Mouse (Mus musculus) CD8-positive naive resting alpha-beta T cell, adult 2 months (primary cell): ENCODE results near the gene Stoml3.

Source experiments
- DNase-seq, 2 experiments: peaks; one replicate each; pipeline ENCODE4 v3.0.0; 2022; ENCODE audit warnings: low read depth in 2 of 2, low spot score in 2 of 2

Stoml3 gene

DNA sequence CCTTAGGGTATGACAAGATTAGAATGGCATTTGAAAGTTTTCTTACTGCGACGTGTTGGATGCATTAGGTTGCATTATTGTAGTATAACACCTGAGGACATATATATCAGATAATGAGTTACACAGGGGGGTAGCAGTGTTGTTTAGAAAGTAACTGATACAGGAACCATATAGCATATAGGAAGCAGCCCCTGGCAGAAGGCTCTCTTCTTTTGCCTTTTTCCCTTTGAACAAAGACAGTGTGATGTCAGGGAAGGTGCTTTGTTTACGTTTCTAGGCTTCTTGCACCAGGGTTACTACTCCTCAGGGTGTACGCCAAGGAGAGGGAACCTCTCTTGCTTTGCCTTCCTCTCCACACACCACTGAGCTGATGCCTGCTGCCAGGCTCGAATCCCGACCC, at the start of gene Stoml3:
Stoml3 (plus strand) TSS at position 301 of the 400 bp plus-strand sequence.
- DNase-seq = no peak

DNA sequence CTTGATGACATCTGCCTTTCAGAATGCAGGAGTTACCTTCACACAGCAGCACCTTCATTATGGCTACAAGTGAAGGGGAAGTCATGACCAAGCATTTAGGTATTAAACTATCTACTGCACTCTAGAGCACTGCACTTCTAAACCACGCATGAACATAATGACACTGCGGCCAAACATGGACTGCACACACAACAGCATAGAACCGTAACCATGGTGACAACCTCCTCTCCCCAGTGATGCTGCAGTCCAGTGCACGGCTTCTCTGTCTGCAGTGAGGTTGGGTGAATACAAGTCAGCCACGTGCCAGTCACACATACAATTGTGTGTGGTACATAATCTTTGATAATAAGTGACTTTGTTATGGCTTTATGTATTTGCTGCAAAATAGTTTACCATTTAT, 42.9 kb upstream of the Stoml3 start:
- no peak for DNase-seq

DNA sequence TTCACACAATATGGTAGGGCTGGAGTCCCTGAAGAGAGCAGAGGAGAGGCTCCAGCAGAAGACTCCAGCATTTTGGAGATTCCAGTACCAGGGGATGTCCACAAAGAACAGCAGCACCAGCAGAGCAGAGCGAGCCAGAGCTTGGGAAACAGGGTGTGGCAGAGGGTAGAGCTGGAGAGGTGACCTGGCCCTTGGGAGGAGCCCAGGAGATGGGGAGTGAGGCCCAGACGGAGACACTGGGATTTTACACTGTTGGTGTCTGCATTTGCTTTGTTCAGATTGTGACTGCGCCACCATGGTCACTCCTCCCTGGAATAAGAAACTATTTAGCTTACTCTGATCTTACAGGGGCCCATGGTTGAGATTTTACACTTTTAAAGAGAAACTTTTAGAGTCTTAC, 41.7 kb upstream of the Stoml3 start:
- no peak for DNase-seq

DNA sequence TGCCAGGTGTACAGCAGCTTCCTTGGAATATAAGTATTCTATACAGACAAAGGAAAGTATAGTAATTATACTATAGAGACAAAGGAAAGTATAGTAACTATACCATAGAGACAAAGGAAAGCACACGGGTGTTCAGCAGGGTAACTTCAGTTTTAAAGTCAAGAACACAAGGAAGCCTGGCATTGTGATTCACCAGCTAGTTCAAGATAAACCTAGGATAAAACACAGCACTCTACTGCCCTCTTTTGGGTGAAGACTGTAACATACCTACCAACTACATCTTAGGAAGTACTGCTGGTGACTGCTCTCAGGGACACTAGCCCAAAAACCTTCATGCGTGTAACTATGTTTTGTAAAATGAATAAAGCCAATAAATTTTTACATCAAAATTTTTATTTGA, 40.2 kb upstream of the Stoml3 start:
- peak in 1 of 2 experiments; percentile 39 for DNase-seq

DNA sequence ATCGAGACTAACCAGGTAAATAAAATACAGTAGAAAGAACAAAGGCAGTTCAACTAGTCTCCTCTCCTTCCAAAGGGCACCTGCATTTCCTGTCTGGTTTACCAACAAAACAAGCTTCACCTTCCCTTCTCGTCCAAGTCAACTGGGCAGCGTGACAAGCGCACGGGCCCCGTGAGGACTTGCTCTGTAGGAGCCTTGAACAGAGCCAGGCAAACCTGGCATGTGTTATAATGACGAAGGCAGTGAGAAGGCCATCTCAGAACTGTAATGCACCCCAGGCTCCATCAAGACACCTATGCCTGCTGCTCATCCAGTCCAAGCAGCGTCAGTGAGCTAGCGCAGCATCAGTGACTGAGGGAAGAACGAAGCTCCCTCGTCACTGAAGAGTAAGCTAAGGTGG, 37.8 kb upstream of the Stoml3 start:
- no peak for DNase-seq

DNA sequence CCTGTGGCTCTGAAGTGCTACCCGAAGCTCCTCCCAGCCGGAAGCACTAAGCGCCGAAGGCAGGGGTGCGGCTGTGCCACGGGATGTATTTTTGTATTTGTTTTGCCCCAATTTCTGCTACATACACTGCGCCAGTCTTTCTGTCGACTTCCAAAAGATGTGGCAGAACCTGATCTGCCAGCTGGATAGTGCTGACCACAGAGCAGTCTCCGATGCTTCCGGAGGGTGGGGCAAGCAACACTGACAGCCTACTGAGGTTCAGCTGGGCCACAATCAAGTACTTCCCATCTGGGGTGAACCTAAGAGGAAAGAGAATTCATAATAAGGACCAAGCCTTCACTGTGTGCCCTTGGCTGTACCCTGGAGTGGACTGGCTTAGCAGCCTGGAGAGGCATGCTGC, 36.1 kb upstream of the Stoml3 start:
- no peak for DNase-seq

DNA sequence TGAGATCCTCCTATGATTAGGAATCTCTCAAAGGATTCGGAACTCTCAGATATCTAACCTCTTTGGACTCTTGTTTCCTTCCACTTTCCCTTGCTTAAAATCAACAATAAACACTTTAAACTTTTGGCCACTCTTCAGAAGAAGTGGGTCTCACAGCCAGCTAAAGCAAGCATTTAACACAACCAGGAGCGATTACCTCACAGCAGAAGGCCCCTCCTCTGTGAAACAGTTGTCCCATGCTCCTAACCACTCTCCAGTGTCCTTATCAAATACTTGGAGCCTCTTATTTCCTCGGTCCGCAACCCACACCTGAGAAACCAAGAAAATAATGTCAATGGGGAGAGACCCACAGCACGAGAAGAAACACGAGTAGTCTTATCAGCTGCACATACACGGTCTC, 35.1 kb upstream of the Stoml3 start:
- DNase-seq = no peak

DNA sequence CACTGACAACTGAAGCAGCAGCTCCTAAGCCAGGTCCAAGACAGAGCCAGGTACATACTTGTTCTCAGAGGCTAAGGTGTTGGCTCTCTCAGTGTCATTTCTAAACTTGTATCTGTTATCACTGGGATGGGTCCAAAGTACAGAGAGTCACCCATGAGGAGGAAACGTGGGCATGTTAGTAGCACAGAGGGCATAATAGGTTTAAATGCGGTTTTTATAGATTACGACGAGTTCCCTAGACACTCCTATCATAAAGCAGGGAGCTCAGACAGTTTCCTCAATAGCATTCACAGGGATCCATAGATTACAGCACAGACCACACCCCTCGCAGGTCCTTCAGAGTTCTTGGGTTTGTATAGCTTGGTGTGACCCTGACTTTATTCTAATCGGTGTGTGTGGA, 34.4 kb upstream of the Stoml3 start:
- DNase-seq = no peak

DNA sequence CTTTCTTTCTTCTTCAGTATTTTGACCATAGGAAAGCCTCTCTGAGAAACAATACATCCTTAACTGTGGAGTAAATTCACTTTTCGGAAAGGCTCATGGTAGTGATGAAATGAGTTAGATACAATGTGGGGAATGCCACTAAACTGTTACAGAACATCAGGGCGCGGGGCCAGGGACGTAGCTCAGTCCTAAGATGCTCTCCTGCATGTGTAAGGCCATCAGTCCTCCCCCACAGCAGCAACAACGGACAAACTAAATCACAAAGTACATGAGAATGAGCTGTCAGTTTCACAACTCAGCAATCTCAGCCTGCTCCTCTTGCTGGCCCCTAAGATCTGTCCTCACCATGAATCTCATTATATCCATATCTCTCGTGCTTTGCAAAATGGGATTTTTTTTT, 33.9 kb upstream of the Stoml3 start:
- DNase-seq = no peak

DNA sequence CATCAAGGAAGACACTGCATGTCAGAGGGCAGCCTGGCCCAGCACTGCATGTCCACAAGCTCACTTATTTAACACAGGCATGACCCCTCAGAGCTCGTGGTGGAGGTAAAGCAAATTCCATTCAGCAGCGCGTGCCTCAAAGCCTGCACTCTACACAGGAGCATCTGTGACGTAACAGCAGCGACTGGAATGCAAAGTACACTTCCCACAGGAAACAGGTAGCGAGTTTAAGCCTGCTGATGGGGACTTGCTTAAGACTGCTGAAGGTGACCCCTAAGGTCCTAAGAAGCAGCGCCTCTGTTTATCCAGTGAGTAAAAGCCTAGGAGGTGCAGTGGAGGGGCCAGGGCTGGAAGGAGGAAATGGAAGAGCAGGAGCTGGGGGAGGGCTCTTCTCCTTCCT, 33.5 kb upstream of the Stoml3 start:
- DNase-seq = no peak

DNA sequence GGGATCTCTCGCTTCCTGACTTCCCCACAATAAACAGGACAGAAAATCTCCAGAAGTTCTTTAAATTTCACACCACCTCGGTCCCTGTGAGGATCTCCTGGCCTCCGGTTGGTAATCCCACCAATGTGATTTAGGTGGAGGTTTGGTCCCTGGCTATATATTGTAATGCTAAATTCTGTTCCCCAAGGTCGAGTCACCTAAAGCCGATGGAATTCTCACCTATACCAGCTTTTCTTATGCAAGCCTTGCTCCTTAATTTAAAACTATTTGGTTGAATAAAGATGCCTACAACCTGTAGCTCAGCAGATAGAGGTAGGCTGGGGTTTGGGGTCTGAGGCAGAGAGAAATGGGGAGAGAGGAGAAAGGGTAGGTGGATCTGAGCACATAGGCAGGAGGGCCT, 30.7 kb upstream of the Stoml3 start:
- no peak for DNase-seq

DNA sequence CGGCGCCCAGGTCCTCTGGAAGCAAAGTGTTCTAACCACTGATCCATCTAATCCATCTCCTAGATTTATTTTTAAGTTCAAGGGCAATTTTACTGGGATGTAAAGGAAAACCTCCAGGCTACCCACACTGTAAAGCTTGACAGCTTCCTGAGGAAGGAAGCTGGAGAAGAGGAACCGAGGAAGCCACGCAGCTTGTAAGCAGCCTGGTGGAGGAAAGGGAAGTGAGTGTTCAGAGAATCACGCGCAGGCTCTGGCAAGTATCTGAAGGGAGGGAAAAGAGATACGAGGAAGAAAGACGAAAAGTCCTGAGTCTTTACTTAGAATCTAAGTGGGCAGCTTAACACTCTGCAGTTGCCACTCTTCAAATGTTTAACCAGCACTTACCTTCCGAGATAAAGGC, 28.3 kb upstream of the Stoml3 start:
- DNase-seq = no peak

DNA sequence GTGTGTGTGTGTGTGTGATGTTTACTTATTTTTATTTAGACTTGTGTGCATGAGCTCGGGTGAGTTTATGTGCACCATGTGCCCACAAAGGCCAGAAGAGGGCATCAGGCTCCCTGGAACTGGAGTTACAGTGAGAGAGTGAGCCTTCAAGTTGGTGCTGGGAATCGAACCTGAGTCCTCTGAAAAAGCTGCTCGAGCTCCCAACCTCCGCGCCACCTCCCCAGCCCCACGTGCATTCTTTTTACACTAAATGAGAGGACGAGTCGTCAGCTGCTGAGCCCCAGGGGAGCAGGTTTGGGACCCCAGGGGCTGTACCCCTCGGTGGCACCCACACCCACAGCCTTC, 25.8 kb upstream of the Stoml3 start:
- peak in 1 of 2 experiments; percentile 62 for DNase-seq

DNA sequence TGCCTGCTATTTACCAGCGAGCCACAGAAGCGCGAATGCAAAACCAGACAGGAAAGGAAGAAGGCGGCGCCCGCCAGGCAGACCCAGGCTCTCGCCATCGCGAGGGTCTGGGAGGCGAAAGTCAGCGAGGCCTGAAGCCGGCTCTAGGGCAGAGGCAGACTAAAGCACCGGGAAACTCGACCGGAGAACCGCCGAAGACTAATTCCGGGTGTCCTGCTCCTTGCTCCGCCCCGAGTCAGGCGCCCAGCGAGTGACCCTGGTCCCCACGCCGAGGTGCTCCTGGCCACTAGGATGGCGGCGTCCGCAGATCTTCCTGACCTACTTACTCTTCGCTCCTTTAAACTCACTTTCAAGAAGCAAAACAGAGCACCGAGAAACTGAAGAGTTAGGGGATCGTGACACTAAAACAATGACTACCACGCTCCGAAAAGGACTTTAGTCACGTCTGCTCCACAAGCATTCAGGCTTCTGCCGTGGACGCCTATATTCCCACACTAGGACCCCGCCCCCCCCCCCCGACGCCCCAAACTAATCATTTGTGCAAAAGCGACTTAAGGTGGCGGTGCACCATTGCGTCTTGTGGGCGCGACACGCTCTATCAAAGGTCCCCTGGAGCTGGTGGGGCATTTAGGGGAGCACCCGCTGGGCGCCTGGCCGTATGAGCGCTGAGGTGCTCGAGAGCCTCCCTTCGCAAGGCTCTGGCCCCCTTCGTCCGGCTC, 25.2 kb upstream of the Stoml3 start, which contains the start of the genes Nhlrc3 and Proser1:
Nhlrc3 (minus strand) TSS at position 287 of the 719 bp plus-strand sequence.
Proser1 (plus strand) TSS at position 621 of the 719 bp plus-strand sequence.
- DNase-seq = peak; percentile 87

DNA sequence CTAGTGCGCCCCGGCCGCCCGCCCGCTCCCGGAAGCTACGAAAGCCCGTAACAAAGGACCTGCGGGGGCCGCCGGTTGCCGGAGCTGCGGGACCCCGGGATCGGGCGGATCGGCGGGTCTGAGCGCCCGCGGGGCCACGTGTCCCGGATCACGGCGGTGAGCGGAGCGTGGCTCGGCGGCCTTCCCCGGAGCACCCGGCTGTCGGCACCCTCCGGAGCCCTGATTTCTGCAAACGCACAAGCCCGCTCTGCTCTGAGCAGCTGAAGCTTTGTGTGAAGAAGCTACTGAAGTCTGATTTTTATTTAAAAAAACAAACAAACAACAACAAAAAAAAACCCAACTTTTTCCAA, 24.7 kb upstream of the Stoml3 start:
- no peak for DNase-seq

DNA sequence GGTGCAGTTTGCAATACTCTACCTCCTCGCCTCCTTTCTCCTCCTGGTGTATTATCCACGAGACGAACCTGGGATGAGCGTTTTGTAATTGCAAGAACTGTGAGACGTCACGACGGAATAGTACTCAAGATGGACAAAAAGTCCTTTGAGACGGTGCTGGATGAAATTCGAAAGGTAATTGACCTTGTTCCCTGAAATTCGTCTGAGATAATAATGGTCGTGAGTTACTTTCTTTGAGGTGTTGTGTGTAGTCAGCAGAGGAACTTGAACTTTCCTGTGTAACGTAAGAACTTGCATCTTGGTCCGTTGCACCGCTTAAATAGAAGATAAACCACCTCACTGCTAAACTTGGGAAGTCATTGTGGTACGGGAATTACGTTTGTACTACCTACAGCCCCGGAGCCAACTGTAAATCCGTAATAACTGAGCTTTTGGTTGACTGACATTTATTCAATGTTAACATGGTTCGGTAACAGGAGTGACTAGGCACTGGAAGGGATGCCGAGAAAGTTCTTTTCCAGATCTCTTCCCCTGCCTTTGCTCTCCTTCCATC, 24.2 kb upstream of the Stoml3 start:
- no peak for DNase-seq

DNA sequence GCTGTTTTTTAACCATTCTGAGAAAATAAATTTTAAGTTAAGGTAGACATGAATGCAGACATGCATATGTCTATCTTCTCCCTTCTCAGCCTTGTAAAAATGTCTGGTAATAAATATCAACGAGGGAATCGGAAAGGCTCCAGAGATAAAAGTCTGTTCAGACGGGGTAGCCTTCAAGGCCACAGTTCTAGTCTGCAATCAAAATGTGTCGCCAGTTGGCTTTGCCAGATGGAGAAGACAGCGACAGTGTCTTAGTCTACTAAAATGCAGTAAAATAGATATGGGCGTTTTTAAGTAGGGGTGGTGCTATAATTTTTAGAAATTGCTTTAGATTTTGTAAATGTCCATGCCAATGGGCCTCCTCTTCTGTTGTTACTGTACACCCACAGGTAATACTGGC, 23.1 kb upstream of the Stoml3 start:
- DNase-seq = no peak

DNA sequence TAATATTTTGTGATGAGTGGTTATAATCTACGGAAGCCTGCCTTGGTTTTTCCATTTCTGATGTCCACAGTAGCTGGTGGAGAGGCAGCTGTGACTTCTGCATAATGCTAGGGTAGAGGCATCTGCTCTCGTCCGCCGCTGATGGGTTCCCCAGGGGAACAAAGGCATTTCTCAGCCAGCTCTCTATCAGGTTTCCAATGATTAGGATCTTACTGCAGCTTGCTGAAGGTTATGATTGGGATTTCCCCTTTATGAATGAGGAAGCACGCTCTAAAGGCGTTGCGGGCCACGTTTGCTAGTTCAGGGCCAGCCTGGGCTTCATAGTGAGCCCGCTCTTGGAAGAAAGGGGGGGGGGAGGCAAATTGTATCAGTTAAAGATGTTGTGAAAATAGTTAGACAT, 22.0 kb upstream of the Stoml3 start:
- DNase-seq = no peak

DNA sequence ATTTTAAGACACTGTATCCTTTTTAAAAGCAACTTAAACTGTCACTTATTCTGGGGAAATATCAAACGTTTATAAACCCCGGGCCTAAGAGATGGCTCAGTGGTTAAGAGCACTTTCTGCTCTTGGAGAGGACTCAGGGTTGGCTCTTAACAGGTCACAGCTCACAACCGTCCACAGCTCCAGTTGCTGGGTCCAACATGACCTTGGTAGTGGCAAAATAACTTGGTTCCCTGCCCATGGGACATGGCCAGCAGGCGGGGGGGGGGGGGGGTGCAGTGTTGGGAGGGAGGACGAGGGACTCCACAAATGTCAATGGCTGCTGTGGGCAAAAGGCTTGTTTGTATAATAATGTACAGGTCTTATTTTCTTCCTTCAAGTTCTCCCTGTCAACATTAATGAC, 21.1 kb upstream of the Stoml3 start:
- no peak for DNase-seq

DNA sequence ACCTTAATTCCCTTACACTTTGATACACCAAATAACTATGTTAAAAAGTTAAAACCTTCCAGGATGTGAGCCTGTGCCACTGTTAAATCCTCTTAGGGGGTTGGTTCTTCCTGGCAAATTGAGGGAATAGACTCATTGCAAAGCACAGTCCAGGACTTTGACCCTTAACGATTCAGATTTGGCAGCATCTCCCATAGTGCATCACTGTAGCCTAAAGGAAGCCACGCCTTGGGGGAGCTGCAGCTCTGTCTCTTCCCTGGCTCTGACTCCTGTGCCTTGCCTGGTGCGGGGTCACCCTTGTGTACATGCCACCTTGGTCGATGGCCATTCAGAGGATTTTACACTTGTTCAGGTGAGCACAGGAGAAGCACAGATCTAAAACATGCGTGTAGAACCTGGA, 18.8 kb upstream of the Stoml3 start:
- DNase-seq = no peak

DNA sequence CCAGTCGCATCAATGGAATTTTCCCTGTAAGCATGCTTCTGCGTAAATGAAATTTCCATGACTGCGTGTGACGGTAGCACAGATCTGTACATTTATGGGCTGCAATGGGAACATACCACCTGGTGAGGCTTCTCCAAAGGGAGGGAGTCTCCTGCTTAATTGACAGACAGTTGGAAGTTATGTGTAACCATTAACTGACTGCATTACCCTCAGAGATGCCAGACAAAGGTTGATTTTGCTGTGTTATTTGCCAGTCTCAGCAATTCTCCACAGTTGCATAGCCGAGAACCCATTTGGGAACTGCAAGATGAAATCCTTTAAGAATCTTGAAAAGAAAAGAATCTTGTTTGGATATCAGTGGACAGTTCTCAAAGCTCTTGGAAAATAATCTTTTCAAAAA, 16.4 kb upstream of the Stoml3 start:
- no peak for DNase-seq

DNA sequence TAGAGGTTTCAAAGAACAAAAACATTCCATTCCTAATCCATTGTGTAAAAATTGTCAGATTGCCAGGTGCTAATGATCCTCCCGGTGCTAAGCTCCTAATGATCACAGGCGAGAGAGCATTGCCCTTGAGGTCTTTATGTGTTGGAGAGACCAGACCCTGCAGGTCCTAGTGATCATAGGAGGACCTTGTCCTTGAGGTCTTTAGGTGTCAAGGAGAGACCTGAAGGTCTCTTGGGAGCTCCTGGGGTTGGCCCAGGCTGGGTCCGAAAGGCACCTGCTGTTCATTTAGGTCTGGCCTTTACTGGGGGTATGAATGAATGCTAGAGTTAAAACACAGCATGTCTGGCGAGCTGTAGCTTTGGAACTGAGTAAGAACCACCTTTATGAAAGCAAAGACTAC, 14.3 kb upstream of the Stoml3 start:
- DNase-seq = no peak

DNA sequence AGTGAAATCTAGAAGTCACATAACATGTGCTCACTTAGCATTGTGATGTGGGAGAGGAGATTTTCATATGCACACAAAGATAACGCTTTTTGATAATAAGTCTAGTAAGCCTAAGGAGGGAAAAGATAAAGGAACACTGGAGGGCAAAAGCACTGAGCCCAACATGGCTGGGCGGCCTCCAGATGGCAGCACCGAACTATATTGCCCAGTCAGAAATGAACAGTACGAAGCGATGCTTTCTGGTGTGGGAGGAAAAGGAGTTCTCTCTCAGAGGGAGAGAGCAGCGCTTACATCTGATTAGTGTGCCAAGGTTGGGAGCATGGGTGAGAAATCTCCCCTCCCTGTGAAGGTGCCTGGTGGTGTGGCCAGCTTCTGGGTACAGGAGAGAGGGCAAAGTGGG, 12.6 kb upstream of the Stoml3 start:
- no peak for DNase-seq
